Mouse (Mus musculus) layer of hippocampus, postnatal 10 days (tissue): ENCODE measurements around the gene Scgb1b2. TPM values are rescaled to one million over a fixed set of nuclear protein-coding genes. Genes with fewer than 3 reads are reported as not detected.

Experiments used
- DNase-seq, 2 experiments: peaks; one replicate each; pipeline ENCODE4 v3.0.0; 2021; ENCODE audit warnings: low spot score in 2 of 2
- long read RNA-seq: library from polyadenylated mRNA; stranded (forward); transcript quantifications from one replicate; pipeline ENCODE4 v2.0.0, GENCODE M21; 2023
- total RNA-seq, 2 experiments: library from RNA; stranded (reverse); gene quantifications; 2 replicates each; pipeline ENCODE4 v1.2.3; 2021

The Scgb1b2 gene
- not detected for total RNA-seq
- long read RNA-seq, result 0 reads

GRCm38 (mm10) chr7:31291721-31292120, at the start of gene Scgb1b2:
Scgb1b2 (minus strand) TSS chr7:31291821.
- DNase-seq, result no peak

GRCm38 (mm10) chr7:31290208-31290607, 1.4 kb downstream of the Scgb1b2 start, which contains the start of gene Scgb2b2:
Scgb2b2 (plus strand) TSS chr7:31290508.
- no peak for DNase-seq

Other genes with a start within 250 kb of the Scgb1b2 start
- 10 to 100 TPM; 35.9 to 36.5 TPM for gene Fxyd5, start 249.3 kb downstream of the Scgb1b2 start, total RNA-seq
- gene Fxyd7, start 240.4 kb downstream of the Scgb1b2 start, total RNA-seq, result 100 to 1,000 TPM; 376 to 407 TPM
- 10 to 100 TPM; 67.2 to 69.2 TPM for gene Fxyd1, start 234.6 kb downstream of the Scgb1b2 start, total RNA-seq
- gene Lgi4, start 232.5 kb downstream of the Scgb1b2 start, total RNA-seq, result 10 to 100 TPM; 13.2 to 15.5 TPM
- gene Fxyd3, start 215.1 kb downstream of the Scgb1b2 start, total RNA-seq, result 1 to 10 TPM in 1 of 2 experiments, not detected in 1; 1.2 TPM
- 1 to 10 TPM; 2.1 to 2.9 TPM for gene Hpn, start 176.5 kb downstream of the Scgb1b2 start, total RNA-seq
- 100 to 1,000 TPM; 264 to 274 TPM for gene Scn1b, start 164.8 kb downstream of the Scgb1b2 start, total RNA-seq
- gene Gramd1a, start 135.9 kb downstream of the Scgb1b2 start, total RNA-seq, result 100 to 1,000 TPM; 143 to 144 TPM
- not detected for gene Scgb2b2, start 1.3 kb downstream of the Scgb1b2 start, total RNA-seq
- not detected for gene Scgb2b3, start 70.3 kb upstream of the Scgb1b2 start, total RNA-seq
- gene Scgb1b3, start 83.8 kb upstream of the Scgb1b2 start, total RNA-seq, result not detected